Mouse (Mus musculus) midbrain, embryonic 12.5 days (tissue): ENCODE data around the gene Ucn. TPM values are rescaled to one million over a fixed set of nuclear protein-coding genes. Genes with fewer than 3 reads are reported as not detected.

Source experiments
- ATAC-seq: fragments of 200-750 bp; cut with Nextera tagmentation; 2 replicates; pipeline ENCODE4 v1.8.0; 2017; ENCODE audit warnings: low read depth, moderate TSS enrichment, moderate library complexity; ENCODE audit not compliant: low FRiP score
- H3K27ac ChIP-seq: fragments of 300-500 bp; sonication (generic); replicated peaks from 2 replicates; pipeline ENCODE4 v1.5.1; 2016; ENCODE audit warnings: mild to moderate bottlenecking
- H3K27me3 ChIP-seq: fragments of 300-500 bp; sonication (generic); 2 replicates; pipeline ENCODE4 v1.6.1; 2016; ENCODE audit warnings: mild to moderate bottlenecking
- H3K36me3 ChIP-seq: fragments of 300-500 bp; sonication (generic); 2 replicates; pipeline ENCODE4 v1.6.1; 2016
- H3K4me1 ChIP-seq: fragments of 300-500 bp; sonication (generic); 2 replicates; pipeline ENCODE4 v1.6.1; 2016
- H3K4me2 ChIP-seq: fragments of 300-500 bp; sonication (generic); replicated peaks from 2 replicates; pipeline ENCODE4 v1.6.1; 2016; ENCODE audit warnings: mild to moderate bottlenecking, moderate library complexity
- H3K4me3 ChIP-seq: fragments of 300-500 bp; sonication (generic); 2 replicates; pipeline ENCODE4 v1.5.1; 2016; ENCODE audit warnings: mild to moderate bottlenecking
- H3K9ac ChIP-seq: fragments of 300-500 bp; sonication (generic); replicated peaks from 2 replicates; pipeline ENCODE4 v1.6.1; 2016; ENCODE audit warnings: mild to moderate bottlenecking, moderate library complexity
- H3K9me3 ChIP-seq: fragments of 300-500 bp; sonication (generic); 2 replicates; pipeline ENCODE4 v1.6.1; 2016; ENCODE audit warnings: mild to moderate bottlenecking
- WGBS: fragments of 180-500 bp; shearing (Covaris S2); methylation state at CpG from one replicate; pipeline ENCODE4 v1.1.7; 2016; 5-methylcytosine and 5-hydroxymethylcytosine counted together
- polyA plus RNA-seq: library from polyadenylated mRNA; unstranded; fragments of >200 nt; fragmentation: Nextera tagmentation; extraction: Ambion mirVana; gene quantifications from 2 replicates; pipeline ENCODE4 v1.2.1, GENCODE M21; 2016

The Ucn gene
- polyA plus RNA-seq, 1 experiment from 2014 or later = not detected

GRCm38 (mm10) chr5:31149781-31150180 lies 11.2 kb upstream of the Ucn start:
- WGBS = 93% methylated on average over 4 of the region's 4 CpGs

GRCm38 (mm10) chr5:31138968-31139425 lies 368 bp upstream of the Ucn start:
- Histone ChIP-seq H3K27me3 (peaks cover 60% of the 10 kb centered on the region), H3K36me3 (peaks cover 9% of the 10 kb centered on the region), H3K27ac (no peak overlapping the region), H3K4me3 (no peak overlapping the region), H3K4me2 (0 out of 2 replicates have a peak overlapping the region, but pooled peaks have one; percentile 49), H3K4me1 (peaks cover 19% of the 10 kb centered on the region), H3K9me3 (no peaks in the 10 kb centered on the region), H3K9ac (no peak overlapping the region)
- WGBS = 14% methylated on average over 9 of the region's 9 CpGs
- ATAC-seq = no peak

More at GRCm38 (mm10) chr5:31149781-31150180, 11.2 kb upstream of the Ucn start:
- Histone ChIP-seq H3K27ac (no peak overlapping the region), H3K9ac (no peak overlapping the region), H3K9me3 (no peaks in the 10 kb centered on the region), H3K4me2 (no peak overlapping the region), H3K36me3 (peaks cover 30% of the 10 kb centered on the region), H3K4me3 (no peak overlapping the region), H3K27me3 (no peaks in the 10 kb centered on the region), H3K4me1 (peaks cover 14% of the 10 kb centered on the region)
- ATAC-seq = no peak

GRCm38 (mm10) chr5:31137658-31138057 lies 971 bp downstream of the Ucn start:
- H3K27ac ChIP-seq = no peak overlapping the region
- H3K4me3 ChIP-seq = peak overlapping the region; percentile 33
- H3K4me2 ChIP-seq = peak overlapping the region; percentile 49
- no peak overlapping the region for H3K9ac ChIP-seq
- H3K4me1 ChIP-seq = peaks cover 19% of the 10 kb centered on the region
- ATAC-seq = no peak
- under 1% methylated on average over 13 of the region's 13 CpGs for WGBS
- H3K27me3 ChIP-seq = peaks cover 65% of the 10 kb centered on the region
- H3K36me3 ChIP-seq = peaks cover 8% of the 10 kb centered on the region; the same call in 1 of the 2 replicates
- H3K9me3 ChIP-seq = no peaks in the 10 kb centered on the region

- Histone ChIP-seq H3K4me2 (peak overlapping the region; percentile 49), H3K4me3 (peak overlapping the region; percentile 33), H3K9me3 (no peaks in the 10 kb centered on the region), H3K9ac (no peak overlapping the region), H3K27ac (no peak overlapping the region), H3K27me3 (peaks cover 65% of the 10 kb centered on the region), H3K4me1 (peaks cover 19% of the 10 kb centered on the region), H3K36me3 (peaks cover 7% of the 10 kb centered on the region; the same call in 1 of the 2 replicates)
- no peak for ATAC-seq
- WGBS = under 1% methylated on average over 33 of the region's 33 CpGs
These were observed 1.8 kb downstream of the Ucn start for GRCm38 (mm10) chr5:31136730-31137424.

GRCm38 (mm10) chr5:31126050-31126449 lies 12.6 kb downstream of the Ucn start:
- Histone ChIP-seq H3K9ac (no peak overlapping the region), H3K4me1 (no peaks in the 10 kb centered on the region), H3K4me3 (no peak overlapping the region), H3K4me2 (no peak overlapping the region), H3K27ac (no peak overlapping the region), H3K27me3 (peaks cover 4% of the 10 kb centered on the region; the same call in 1 of the 2 replicates), H3K36me3 (no peaks in the 10 kb centered on the region), H3K9me3 (no peaks in the 10 kb centered on the region)
- WGBS = 37% methylated on average over 5 of the region's 5 CpGs
- ATAC-seq = no peak

- no peak overlapping the region for H3K4me2 ChIP-seq
- H3K4me3 ChIP-seq = no peak overlapping the region
- 47% methylated on average over 2 of the region's 2 CpGs for WGBS
- H3K36me3 ChIP-seq = no peaks in the 10 kb centered on the region
- no peaks in the 10 kb centered on the region for H3K4me1 ChIP-seq
- H3K27me3 ChIP-seq = no peaks in the 10 kb centered on the region
- H3K9ac ChIP-seq = no peak overlapping the region
- no peaks in the 10 kb centered on the region for H3K9me3 ChIP-seq
- H3K27ac ChIP-seq = no peak overlapping the region
- ATAC-seq = no peak
These were observed 15.1 kb downstream of the Ucn start for GRCm38 (mm10) chr5:31123481-31123880.

- no peaks in the 10 kb centered on the region for H3K9me3 ChIP-seq
- H3K4me3 ChIP-seq = no peak overlapping the region
- H3K9ac ChIP-seq = no peak overlapping the region
- H3K4me2 ChIP-seq = no peak overlapping the region
- WGBS = 87% methylated on average over 8 of the region's 8 CpGs
- no peak overlapping the region for H3K27ac ChIP-seq
- no peaks in the 10 kb centered on the region for H3K36me3 ChIP-seq
- H3K27me3 ChIP-seq = peaks cover 9% of the 10 kb centered on the region; the same call in 1 of the 2 replicates
- no peaks in the 10 kb centered on the region for H3K4me1 ChIP-seq
- ATAC-seq = no peak
These were observed 17.5 kb downstream of the Ucn start for GRCm38 (mm10) chr5:31121111-31121510.

GRCm38 (mm10) chr5:31116912-31117311 lies 21.7 kb downstream of the Ucn start:
- H3K4me1 ChIP-seq = no peaks in the 10 kb centered on the region
- no peaks in the 10 kb centered on the region for H3K36me3 ChIP-seq
- H3K27me3 ChIP-seq = peaks cover 10% of the 10 kb centered on the region; the same call in 1 of the 2 replicates
- no peak overlapping the region for H3K4me3 ChIP-seq
- H3K4me2 ChIP-seq = no peak overlapping the region
- WGBS = 34% methylated on average over 10 of the region's 10 CpGs
- no peak for ATAC-seq
- H3K9me3 ChIP-seq = no peaks in the 10 kb centered on the region
- H3K9ac ChIP-seq = no peak overlapping the region
- H3K27ac ChIP-seq = no peak overlapping the region

GRCm38 (mm10) chr5:31116354-31116753 lies 22.3 kb downstream of the Ucn start, which contains the start of gene Trim54:
Gene Trim54, plus strand, starts transcription at chr5:31116712.
- H3K4me2 ChIP-seq = no peak within 1 kb of the TSS
- H3K4me1 ChIP-seq = no peaks in the 10 kb centered on the region
- H3K27ac ChIP-seq = no peak within 1 kb of the TSS
- 56% methylated on average over 3 of the region's 3 CpGs for WGBS
- H3K4me3 ChIP-seq = no peak within 1 kb of the TSS
- no peaks in the 10 kb centered on the region for H3K9me3 ChIP-seq
- H3K36me3 ChIP-seq = no peaks in the 10 kb centered on the region
- ATAC-seq = no peak
- H3K9ac ChIP-seq = no peak within 1 kb of the TSS
- H3K27me3 ChIP-seq = peaks cover 10% of the 10 kb centered on the region; the same call in 1 of the 2 replicates

- Histone ChIP-seq H3K4me3 (no peak overlapping the region), H3K27ac (no peak overlapping the region), H3K27me3 (no peaks in the 10 kb centered on the region), H3K4me2 (no peak overlapping the region), H3K4me1 (no peaks in the 10 kb centered on the region), H3K9me3 (no peaks in the 10 kb centered on the region), H3K9ac (no peak overlapping the region), H3K36me3 (no peaks in the 10 kb centered on the region)
- WGBS = 40% methylated on average over 7 of the region's 7 CpGs
- no peak for ATAC-seq
These were observed 27.8 kb downstream of the Ucn start for GRCm38 (mm10) chr5:31110781-31111180.

- 90% methylated on average over 18 of the region's 18 CpGs for WGBS
- Histone ChIP-seq H3K27me3 (no peaks in the 10 kb centered on the region; the same call in 1 of the 2 replicates), H3K9ac (no peak within 1 kb of the TSS), H3K9me3 (no peaks in the 10 kb centered on the region), H3K27ac (no peak within 1 kb of the TSS), H3K4me2 (no peak within 1 kb of the TSS), H3K36me3 (no peaks in the 10 kb centered on the region), H3K4me1 (no peaks in the 10 kb centered on the region), H3K4me3 (no peak within 1 kb of the TSS)
- no peak for ATAC-seq
These were observed 30.6 kb downstream of the Ucn start, which contains the start of gene Slc30a3 for GRCm38 (mm10) chr5:31108000-31108490. Gene Slc30a3, minus strand, starts transcription at chr5:31108237.

GRCm38 (mm10) chr5:31105814-31106335 lies 32.8 kb downstream of the Ucn start, which contains the start of gene Dnajc5g:
Gene Dnajc5g, plus strand, starts transcription at chr5:31106285.
- Histone ChIP-seq H3K9ac (no peak within 1 kb of the TSS), H3K4me3 (no peak within 1 kb of the TSS), H3K4me1 (no peaks in the 10 kb centered on the region), H3K36me3 (no peaks in the 10 kb centered on the region), H3K9me3 (no peaks in the 10 kb centered on the region), H3K27me3 (no peaks in the 10 kb centered on the region; the same call in 1 of the 2 replicates), H3K4me2 (no peak within 1 kb of the TSS), H3K27ac (no peak within 1 kb of the TSS)
- ATAC-seq = no peak
- whole genome bisulfite sequencing = 82% methylated on average over 9 of the region's 9 CpGs
